Mouse (Mus musculus): ENCODE data around the gene Olfr1137.

- no peak for TF ChIP-seq CTCF (IDR thresholded peaks at IDR 0.05; ENCODE audit: control insufficient read depth, insufficient read depth, insufficient replicate concordance, low read depth, low read length)
- TF ChIP-seq POLR2A (IDR thresholded peaks at IDR 0.05; ENCODE audit: control insufficient read depth, low read depth, low read length) = no peak
Measured at GRCm38 (mm10) chr2:87713079-87713478, at the start of gene Olfr1137.
